Mouse (Mus musculus): ENCODE results near the gene Slc28a1.
"Not testable (repeated sequence)": the region's sequence is repeated elsewhere in the genome, so short reads cannot be mapped to it uniquely, and the experiment has no call there.

Gene Slc28a1

DNA sequence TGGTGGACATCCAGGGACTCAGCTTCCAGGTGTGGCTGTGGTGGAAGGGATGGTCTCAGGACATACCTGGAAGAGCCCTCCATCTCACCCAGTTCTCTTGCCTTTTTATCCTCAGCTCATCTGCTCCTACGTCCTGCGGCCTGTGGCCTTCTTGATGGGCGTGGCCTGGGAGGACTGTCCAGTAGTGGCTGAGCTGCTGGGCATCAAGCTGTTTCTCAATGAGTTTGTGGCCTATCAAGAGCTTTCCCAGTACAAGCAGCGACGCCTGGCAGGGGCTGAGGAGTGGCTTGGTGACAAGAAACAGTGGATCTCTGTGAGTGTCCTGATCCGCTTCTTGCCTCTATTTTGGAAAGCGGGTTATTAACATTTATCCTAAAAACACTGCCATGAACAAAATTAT, 49.8 kb downstream of the Slc28a1 start:
- no peak for DNase-seq (ENCODE audit: low read depth, low spot score)

- peak; percentile 41 for DNase-seq (ENCODE audit: low read depth, low spot score)
Observed at GRCm38 (mm10) chr7:81167124-81167523, 52.5 kb downstream of the Slc28a1 start.

DNA sequence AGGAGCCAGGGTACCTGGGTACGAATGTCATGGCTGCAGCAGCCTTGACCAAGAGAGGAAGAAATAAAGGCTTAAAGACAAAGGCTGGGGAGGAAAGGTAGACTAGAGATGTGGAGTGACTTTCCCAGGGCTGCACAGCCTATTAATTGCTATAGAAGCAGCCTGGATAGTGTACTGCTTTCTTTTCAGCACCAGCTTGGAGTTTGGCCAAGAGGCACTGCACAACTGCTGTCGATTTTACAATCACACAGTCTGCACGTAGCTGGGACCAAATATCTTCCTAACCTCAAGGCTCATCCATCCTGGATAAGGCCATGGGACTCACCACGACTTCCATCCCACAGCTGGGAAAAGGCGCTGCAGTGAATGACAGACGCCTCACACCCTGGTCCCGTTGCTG, 54.8 kb downstream of the Slc28a1 start:
- no peak for DNase-seq (ENCODE audit: low read depth, low spot score)

GRCm38 (mm10) chr7:81173931-81174330, 59.3 kb downstream of the Slc28a1 start:
- DNase-seq (ENCODE audit: low read depth, low spot score): no peak

DNA sequence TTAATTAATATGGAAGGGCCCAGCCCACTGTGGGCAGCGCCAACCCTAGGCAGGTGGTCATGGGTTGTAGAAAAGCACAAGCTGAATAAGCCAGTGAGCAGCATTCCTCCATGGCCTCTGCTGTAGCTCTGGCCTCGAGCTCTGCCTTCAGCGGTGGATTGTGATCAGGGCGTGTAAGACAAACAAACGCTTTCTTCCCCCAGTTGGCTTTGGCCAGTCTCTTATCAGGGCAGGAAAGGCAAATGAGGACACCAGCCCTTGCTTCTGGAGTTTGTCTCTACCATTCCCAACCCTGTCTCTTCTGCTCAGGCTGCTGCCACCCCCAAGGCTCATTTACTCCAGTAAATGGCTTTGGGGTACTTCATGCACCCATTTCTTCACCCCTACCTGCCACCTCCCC, 60.1 kb downstream of the Slc28a1 start:
- no peak for DNase-seq (ENCODE audit: low read depth, low spot score)

DNA sequence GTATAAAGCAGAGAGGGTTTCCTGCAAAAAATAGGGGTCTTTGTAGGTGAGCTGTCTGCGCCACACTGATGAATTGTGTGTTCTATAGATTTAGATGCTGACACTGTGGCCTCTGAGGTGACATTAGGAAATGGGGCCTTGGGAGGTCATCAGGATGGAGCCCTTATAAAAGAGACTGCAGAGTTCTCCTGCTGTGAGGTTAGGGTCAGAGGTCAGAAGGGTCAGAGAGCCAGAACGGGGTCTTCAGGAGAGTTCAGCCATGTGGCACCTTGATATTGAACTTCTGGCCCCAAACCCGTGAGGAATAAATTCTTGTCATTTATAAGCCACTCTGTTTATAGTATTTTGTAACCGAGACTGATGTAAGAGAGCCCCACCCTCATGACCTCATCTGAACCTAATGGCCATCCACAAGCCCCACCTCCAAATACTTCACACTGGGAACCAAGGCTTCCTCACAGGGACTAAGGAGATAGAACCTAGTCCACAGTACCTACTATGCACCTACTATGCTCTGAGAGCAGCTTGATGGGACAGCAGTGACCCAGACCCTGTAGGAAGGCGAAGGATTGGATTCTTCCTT, 61.7 kb downstream of the Slc28a1 start:
- no peak for DNase-seq (ENCODE audit: low read depth, low spot score)

- no peak for DNase-seq (ENCODE audit: low read depth, low spot score)
Observed at GRCm38 (mm10) chr7:81179494-81179893, 64.9 kb downstream of the Slc28a1 start.

DNA sequence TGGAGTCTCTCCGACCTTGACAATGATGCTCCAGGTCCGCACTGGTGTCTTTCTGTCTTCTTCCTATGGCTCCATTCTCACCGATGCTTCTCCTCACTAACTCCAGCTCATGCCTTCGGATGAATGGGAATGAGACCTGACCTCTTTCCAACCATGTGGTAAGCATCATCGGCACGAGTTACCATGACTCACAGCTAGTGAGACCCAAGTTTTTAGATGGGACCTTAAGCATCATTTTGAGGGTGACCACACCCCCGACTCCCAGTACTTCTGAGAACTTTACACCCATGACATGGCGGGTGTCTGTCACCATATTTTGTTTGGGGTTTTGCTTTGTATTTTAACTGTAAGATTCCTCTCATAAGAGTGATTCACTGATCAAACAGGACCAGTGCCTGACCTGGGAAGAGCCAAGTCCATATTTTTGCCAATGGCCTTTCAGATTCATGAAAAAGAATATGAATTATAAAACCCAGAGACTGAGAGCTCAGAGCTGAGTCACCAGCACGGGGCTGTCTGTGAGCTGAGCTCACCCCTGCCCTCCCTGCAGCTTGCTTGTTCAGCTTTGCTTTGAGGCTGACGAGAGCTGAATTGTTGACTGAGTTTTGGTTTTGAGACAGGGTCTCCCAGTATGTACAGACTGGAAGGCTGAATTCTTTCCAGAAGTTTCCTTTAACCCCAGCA, 68.0 kb downstream of the Slc28a1 start:
- no peak for DNase-seq (ENCODE audit: low read depth, low spot score)

- DNase-seq (ENCODE audit: low read depth, low spot score): no peak
Observed at GRCm38 (mm10) chr7:81183181-81183580, 68.6 kb downstream of the Slc28a1 start.

DNA sequence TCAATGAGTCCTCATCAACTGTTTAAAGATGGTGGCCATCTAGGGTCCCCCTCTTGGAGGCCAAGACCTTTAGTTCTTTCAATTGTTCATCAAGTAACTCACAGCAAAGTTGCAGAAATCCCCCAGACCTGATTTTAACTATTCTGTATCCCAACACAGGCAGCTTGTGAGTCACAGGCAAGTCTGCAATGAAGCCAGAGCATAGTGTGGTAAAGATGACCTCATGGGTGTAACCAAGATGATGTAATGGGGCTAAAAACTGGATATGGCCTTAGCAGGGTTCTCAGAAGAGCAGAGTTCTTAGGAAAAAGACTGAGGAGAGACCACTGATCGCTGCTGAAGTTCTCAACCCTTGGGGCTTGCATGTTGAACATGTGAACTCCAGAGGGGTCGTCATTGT, 69.5 kb downstream of the Slc28a1 start:
- no peak for DNase-seq (ENCODE audit: low read depth, low spot score)

GRCm38 (mm10) chr7:81184651-81185050, 70.1 kb downstream of the Slc28a1 start:
- DNase-seq (ENCODE audit: low read depth, low spot score): no peak

DNA sequence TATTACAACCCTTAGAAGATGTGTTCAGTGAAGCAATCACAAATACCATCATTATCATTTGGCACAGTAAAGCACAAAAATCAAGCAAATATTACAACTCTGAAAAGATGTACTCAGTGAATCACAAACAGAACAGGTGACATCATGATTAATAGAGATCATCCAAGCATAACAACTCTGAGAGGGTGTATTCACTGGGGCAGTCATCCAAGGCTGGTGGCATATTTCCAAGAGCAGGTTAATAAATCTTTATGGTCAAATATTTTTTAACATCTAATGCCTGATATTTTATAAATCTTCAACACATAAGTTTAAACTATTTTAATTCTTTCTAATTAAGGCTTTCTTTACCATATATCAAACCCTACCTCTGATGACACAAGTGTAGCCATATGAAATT, 71.4 kb downstream of the Slc28a1 start:
- not testable (repeated sequence) for DNase-seq (ENCODE audit: low read depth, low spot score)

DNA sequence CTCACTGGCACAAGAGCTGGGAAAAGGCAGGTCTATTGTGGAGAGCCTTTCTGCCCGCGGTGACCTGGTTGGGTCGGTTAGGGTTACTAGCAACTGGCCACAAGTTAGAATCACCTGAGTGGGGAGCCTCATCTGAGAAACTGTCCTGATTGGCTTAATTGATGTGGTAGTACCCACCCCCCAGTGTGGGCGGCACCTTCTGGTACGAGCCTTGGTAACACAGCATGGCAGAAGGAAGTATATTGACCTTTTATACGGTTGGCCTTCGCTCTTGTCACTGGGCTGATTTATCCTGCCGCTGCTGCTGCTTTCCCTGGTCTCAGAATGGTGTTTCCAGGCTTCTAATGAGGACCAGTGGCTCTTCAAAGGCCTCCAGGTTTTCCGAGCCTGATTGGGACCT, 74.6 kb downstream of the Slc28a1 start:
- DNase-seq (ENCODE audit: low read depth, low spot score): no peak

DNA sequence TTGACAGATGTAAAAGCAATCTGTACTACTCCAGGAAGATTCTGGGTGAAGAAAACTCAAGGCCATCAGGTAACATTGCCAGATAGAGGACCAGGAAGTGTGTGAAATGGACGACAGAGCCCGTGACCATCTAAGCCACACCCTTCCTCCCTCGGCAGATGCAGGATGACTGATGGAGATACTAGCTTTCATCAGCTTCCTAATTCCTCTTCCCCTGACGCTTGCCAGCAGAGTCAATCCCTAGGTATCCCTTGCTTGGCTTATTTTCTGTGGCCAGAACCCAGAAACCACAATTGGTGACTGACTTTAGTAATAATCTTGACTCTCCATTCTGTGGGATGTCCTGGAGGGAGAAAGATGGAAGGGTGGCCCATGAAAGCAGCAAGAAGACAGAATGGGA, 80.9 kb downstream of the Slc28a1 start:
- DNase-seq (ENCODE audit: low read depth, low spot score): no peak

GRCm38 (mm10) chr7:81196796-81197195, 82.2 kb downstream of the Slc28a1 start:
- no peak for DNase-seq (ENCODE audit: low read depth, low spot score)

DNA sequence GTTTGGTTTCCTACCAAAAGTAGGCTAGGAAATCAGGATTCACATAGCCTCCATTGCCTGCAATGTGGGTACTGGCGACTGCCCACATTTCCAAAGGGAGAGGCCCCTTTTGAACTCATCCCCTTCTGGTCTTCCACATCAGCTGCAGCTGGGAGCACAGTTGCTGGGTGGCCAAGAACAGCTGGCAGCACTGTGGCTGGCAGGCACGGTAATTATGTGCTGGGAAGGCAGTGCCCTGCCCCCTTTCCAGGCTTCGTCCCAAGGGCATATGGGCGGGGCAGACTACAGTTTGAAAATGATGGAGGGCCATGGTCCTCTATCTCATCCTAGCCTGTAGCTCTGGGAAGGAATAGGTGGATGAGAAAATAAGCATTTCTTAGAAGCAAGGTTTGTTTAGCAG, 83.9 kb downstream of the Slc28a1 start:
- no peak for DNase-seq (ENCODE audit: low read depth, low spot score)

DNA sequence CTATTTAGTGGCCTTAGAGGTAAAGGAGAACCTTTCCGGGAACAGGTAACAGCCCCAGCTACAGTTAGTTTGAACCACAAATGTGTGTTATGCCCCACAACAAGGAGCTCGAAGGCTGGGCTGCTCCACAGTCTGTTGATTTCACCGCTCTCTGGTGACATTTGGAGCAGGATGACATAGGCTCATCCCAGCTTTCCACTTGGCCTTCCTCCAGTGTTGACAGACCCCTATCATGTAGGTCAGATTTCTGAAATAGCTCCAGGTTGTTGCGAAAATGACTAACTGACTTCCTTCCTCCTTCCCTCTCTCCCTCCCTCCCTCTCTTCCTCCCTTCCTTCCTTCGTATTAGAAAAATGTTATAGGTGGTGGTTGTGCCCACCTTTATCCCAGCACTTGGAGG, 84.5 kb downstream of the Slc28a1 start:
- no peak for DNase-seq (ENCODE audit: low read depth, low spot score)

DNA sequence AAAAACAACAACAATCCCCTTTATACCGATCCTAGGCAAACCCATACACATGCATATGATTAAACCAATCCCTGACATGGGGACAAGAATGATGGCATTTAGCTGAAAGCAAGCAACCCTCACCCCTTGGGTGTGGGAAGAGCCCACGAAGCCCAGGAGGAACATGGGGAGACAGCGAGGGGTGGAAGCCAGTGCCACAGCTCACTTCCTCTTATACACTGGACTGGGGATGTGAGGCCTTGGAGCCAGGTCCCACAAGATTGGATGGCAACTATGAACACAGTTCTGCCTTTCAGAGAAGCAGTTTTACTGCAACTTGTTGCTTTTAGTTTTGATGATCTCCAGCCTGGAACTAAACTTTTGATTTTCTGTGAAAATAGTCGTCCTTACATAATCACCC, 85.2 kb downstream of the Slc28a1 start:
- DNase-seq (ENCODE audit: low read depth, low spot score): no peak

- DNase-seq (ENCODE audit: low read depth, low spot score): no peak
Observed at GRCm38 (mm10) chr7:81202389-81202788, 87.8 kb downstream of the Slc28a1 start.

GRCm38 (mm10) chr7:81203576-81203975, 89.0 kb downstream of the Slc28a1 start:
- DNase-seq (ENCODE audit: low read depth, low spot score): not testable (repeated sequence)

DNA sequence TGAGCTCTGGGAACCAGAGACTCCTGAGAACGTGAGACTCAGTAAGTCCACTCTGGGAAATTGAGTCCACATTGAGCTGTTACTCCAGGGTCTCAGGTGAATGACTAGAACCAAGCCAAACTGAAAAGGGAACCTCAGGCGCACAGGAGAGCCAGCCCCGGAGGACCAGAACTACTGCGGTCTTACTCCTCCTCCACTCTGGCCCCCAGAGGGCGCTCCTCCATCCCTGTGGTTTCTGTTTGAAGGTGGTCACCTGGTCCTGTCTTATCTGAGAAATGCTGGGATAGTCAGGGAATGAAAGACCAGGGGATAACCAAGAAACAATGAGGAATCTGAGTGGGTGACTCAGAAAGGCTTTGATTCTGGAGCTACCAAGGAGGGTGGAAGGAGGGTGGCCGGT, 94.3 kb downstream of the Slc28a1 start:
- no peak for DNase-seq (ENCODE audit: low read depth, low spot score)

DNA sequence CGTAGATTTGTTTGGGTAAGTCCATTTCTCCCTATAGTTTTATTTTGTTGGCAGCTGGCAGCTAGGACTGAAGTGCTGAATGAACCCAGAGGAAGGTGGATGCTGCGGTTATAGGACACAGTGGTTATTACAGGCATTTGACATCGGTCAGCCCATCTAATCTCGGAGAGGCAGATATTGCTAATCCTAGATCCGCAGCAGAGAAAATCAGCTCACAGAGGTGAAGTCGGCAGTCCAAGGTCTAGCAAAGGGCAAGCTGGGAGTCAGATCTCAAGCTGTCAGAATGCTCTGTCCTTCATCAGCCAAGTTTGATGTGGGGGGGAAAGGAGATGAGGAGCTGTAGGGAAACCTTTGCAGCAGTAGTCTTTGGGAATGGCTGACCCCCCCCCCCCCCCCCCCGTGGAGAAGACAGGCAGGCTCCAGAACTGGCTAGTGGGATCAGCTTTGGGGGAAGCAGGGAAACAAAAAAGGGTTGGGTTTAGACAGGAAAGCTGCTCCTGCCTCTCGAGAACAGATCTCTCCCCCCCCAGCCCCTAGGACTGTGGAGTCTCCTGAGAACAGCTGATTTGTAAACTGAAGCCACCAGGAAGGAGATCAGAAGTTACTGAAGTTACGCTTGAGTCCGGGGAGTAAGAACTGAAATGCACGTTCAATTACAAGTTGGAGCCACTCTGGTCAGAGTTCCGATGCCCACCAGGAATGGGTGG, 95.5 kb downstream of the Slc28a1 start:
- DNase-seq (ENCODE audit: low read depth, low spot score): no peak

DNA sequence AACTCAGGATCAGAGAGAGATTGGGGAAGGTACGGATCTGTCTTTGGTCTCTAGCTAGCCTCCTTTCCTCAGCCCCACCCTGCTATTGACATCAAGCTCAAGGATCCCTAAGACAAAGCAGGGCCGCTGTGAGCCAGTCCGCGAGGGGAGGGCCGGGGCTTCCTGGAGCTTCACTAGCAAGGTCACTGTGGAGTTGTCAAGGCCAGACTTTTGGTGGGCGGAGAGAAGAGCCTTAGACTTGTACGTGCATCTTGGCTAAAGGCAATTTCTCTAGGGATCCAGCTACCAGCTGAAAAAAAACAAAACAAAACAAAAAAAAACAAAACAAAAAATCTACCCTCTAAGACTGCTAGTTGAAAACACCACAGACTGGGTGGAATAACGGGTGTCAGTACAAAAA, 97.2 kb downstream of the Slc28a1 start:
- no peak for DNase-seq (ENCODE audit: low read depth, low spot score)
